Mouse (Mus musculus): ENCODE data around the gene Rusc1. TPM values are rescaled to one million over a fixed set of nuclear protein-coding genes. Genes with fewer than 3 reads are reported as not detected.

The Rusc1 gene
- 9.4 and 16.7 TPM in 2 replicates for polyA plus RNA-seq (2012; ENCODE audit: insufficient read depth, insufficient read length, missing spikeins)

DNA sequence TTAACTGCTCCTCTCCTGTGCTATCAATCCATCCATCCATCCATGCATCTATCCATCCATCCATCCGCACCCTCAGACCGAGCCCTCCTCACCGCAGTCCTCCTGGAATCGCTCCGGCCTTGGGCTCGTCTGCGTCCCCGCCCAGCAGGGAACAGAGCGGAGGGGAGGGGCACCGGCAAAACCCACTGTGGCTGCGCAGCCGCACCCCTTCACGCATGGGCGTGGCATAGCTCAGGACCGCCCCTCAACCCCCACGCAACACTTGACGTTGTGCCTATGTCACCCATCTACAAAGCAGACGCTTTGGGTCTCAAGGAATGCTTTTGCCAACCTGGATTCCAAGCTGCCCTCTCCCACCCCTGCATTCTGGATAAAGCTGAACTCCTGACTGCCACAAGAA lies at the start of gene Rusc1:
TSS of gene Rusc1 (minus strand) at position 137 of the 400 bp plus-strand sequence.
- no peak within 1 kb of the TSS for H3K27ac ChIP-seq (replicated peaks; ENCODE audit: low read depth, low read length)
- H3K4me3 ChIP-seq (ENCODE audit: insufficient read depth, low read depth, low read length): peak within 1 kb of the TSS; percentile 25; the same call in 1 of the 2 replicates
- peaks cover 3% of the 10 kb centered on the region; the same call in 1 of the 2 replicates for H3K4me1 ChIP-seq (ENCODE audit: control insufficient read depth, insufficient read depth, insufficient read length, low read length)

DNA sequence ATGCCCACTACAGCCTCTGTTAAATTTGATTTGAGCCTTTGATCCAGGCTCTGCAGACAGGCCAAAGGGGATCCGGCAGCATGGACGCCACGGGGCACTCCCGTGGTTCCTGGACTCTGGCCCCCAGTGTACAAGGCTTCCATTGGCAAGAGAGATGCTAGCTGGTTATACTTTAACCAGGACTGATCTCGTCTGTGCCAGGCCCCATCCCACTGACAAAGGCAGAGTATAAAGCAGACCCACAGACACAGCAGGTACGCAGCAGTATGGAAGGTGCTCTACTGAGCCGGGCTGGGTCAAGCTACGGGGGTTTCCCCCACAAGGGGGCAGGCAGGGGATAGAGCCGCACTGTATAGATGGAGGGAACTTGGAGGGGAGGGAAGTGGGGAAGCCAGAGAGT lies 43.3 kb upstream of the Rusc1 start:
- Histone ChIP-seq H3K4me3 (ENCODE audit: insufficient read depth, low read depth, low read length) (no peak overlapping the region), H3K4me1 (ENCODE audit: control insufficient read depth, insufficient read depth, insufficient read length, low read length) (no peaks in the 10 kb centered on the region), H3K27ac (replicated peaks; ENCODE audit: low read depth, low read length) (no peak overlapping the region)

DNA sequence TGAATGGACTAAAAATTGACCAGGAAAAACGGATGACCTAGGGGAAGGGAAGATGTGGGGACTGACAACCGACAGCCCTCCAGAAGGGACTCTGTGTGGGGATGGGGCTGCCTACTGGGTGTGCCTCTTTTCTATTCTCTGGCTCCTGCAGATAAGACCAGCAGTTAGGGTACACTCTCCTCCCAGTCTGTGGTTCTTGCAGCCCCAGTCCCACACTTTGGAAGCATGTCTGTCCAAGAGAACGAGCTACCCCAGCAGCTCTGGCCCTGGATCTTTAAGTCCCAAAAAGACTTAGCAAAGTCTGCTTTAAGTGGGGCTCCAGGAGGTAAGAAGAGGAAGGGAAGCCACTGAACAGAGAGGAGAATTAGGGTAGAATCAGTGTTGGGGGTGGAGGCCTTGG lies 42.8 kb upstream of the Rusc1 start, which contains the start of gene Pklr:
TSS of gene Pklr (plus strand) at position 185 of the 400 bp plus-strand sequence.
- H3K4me3 ChIP-seq (ENCODE audit: insufficient read depth, low read depth, low read length): no peak within 1 kb of the TSS
- H3K27ac ChIP-seq (replicated peaks; ENCODE audit: low read depth, low read length): no peak within 1 kb of the TSS
- H3K4me1 ChIP-seq (ENCODE audit: control insufficient read depth, insufficient read depth, insufficient read length, low read length): no peaks in the 10 kb centered on the region

DNA sequence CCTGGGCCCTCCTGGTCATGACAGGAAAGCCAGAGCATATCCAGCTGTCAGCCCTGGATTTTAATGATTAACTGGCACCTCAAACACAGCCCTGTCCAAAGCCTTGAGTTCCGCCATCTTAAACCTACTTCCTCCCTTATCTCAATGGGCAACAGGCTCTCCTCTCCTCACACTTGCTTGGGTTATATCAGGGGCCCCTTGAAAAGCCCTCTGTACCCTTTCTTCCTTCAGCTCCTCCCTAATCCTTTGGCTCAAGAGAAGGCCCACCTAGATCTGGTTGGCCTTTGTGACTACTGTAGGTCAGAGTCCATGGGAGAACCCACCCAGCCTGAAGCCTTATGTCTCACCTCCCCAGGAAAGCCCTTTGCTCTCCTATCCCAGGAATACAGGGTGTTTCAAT lies 40.6 kb upstream of the Rusc1 start:
- Histone ChIP-seq H3K4me3 (ENCODE audit: insufficient read depth, low read depth, low read length) (no peak overlapping the region), H3K4me1 (ENCODE audit: control insufficient read depth, insufficient read depth, insufficient read length, low read length) (no peaks in the 10 kb centered on the region), H3K27ac (replicated peaks; ENCODE audit: low read depth, low read length) (no peak overlapping the region)

DNA sequence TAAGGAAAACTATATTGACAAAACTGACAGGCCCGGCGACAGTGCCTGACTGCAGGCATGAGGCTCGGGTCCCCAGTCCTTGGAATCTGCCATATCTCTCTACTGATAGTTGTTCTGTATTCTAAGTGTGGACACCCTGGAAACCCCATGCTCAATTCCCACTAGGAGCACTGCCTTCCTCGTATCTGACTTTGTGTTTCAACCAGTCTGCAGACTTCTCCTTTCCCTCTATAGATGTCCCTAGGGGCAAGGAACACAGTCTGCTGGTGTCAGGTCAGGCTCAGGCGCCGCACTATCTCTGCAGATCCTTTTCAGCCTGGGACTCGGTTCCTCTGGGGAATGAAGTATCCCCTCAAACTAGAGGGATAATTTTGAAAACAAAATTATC lies 39.9 kb upstream of the Rusc1 start:
- H3K27ac ChIP-seq (replicated peaks; ENCODE audit: low read depth, low read length): no peak overlapping the region
- no peak overlapping the region for H3K4me3 ChIP-seq (ENCODE audit: insufficient read depth, low read depth, low read length)
- no peaks in the 10 kb centered on the region for H3K4me1 ChIP-seq (ENCODE audit: control insufficient read depth, insufficient read depth, insufficient read length, low read length)

DNA sequence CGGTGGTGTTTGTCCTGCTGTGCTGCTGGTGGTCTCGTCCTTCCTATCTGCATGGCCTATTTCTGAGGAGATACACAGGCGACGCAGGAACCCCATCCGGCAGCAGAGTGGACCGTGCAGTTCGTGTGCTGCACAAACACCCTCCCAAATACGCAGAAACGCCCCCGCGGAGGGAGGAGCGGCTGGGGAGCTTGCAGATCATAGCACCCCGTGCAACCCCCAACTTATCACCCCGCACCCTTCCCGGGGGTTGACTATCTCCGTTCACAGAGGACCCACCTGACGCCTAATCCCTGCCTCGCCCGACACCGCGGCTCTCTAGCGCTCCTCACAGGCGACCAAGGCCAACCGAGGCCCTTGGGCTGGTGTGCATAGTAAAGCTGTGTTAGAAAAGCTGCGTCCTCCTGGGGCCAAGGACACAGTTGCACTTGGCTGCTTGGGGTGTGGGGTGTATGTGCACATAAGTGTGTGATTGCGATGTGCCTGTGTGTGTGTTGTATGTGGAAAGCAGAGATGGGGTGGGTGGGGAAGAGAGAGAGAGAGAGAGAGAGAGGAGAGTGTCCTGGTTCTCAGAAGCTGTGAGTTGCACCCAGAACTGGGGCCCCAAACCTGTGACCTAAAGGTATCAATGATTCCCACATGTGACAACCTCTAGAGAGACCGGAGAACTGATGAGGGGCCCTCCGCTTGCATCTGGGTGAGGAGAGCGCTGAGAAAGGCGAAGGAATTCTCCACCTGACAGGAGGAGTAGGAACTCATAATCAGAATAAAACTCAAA lies 39.4 kb upstream of the Rusc1 start:
- no peaks in the 10 kb centered on the region for H3K4me1 ChIP-seq (ENCODE audit: control insufficient read depth, insufficient read depth, insufficient read length, low read length)
- 0 out of 2 replicates have a peak overlapping the region, but pooled peaks have one; percentile 12 for H3K4me3 ChIP-seq (ENCODE audit: insufficient read depth, low read depth, low read length)
- no peak overlapping the region for H3K27ac ChIP-seq (replicated peaks; ENCODE audit: low read depth, low read length)

DNA sequence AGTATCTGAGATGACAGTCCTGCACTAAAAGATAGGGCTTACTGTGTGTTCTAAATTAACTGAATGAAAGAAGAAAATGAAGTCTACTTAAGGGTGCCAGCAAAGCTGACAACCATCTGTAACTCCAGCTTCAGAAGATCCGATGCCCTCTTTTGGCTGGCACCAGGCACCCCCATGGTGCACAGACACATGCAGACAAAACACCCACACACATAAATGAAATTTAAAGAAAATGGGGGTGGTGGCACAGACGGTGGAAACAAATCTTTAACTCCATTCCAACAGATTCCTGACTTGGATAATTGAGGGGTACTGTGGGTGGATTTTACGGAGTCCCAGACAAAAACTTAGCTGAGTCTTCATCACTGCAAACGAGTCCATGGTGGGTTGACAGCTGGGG lies 38.7 kb upstream of the Rusc1 start:
- H3K4me3 ChIP-seq (ENCODE audit: insufficient read depth, low read depth, low read length): no peak overlapping the region
- no peaks in the 10 kb centered on the region for H3K4me1 ChIP-seq (ENCODE audit: control insufficient read depth, insufficient read depth, insufficient read length, low read length)
- H3K27ac ChIP-seq (replicated peaks; ENCODE audit: low read depth, low read length): no peak overlapping the region

DNA sequence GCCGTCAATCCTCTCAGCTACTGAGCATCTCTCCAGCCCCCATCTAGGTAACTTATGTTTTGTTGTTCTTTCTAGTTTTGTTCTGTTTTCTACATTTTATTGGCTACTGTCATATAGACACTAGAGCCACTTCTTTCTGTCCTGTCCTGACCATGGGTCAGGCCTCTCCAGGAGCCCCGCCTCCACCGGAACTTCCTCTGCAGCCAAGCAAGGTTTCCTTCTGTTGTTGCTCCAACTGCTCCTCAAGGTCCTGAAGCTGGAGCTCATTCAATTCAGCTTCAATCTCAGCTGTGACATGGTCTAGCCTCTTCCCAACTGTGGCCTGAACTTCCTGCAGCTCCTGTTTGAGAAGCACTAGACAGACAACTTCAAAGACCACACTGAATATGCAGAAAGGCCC lies 36.8 kb upstream of the Rusc1 start:
- no peak overlapping the region for H3K27ac ChIP-seq (replicated peaks; ENCODE audit: low read depth, low read length)
- no peaks in the 10 kb centered on the region for H3K4me1 ChIP-seq (ENCODE audit: control insufficient read depth, insufficient read depth, insufficient read length, low read length)
- H3K4me3 ChIP-seq (ENCODE audit: insufficient read depth, low read depth, low read length): no peak overlapping the region

DNA sequence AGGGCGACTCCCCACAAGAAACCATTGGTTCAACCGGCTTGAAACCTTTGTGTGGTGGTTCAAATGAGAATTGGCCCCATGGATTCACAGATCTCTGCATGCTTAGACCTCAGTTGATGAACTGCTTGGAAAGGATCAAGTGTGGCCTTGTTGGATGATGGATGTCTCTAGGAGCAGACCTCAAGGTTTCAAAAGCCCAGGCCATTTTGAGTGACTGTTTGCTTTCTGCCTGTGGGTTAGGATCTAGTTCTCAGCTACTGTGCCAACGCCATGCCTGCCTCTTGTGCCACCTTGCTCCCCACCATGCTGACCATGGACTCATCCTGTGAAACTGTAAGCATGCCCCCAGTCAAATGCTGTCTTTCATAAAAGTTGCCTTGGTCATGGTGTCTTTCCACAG lies 32.9 kb upstream of the Rusc1 start:
- Histone ChIP-seq H3K4me3 (ENCODE audit: insufficient read depth, low read depth, low read length) (no peak overlapping the region), H3K4me1 (ENCODE audit: control insufficient read depth, insufficient read depth, insufficient read length, low read length) (peaks cover 5% of the 10 kb centered on the region; the same call in 1 of the 2 replicates), H3K27ac (replicated peaks; ENCODE audit: low read depth, low read length) (no peak overlapping the region)

DNA sequence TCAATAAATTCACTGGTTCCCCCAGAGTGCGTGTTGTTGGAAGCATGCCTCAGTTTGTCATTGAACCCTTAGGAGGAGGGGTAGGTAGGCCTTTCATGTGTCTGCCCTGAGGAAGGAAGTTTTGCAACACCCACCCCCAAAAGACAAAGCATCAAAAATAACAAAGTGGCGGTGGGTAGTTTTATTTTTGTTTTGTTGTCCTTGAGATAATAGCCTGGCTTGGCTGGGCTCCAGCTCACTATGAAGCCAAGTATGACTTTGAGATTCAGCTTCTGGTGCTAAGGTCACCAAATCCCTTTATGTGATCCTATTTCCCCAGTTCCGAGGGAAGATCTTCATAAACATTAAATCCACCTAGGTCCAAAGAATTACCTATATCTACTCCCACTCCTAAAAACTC lies 31.1 kb upstream of the Rusc1 start:
- Histone ChIP-seq H3K27ac (replicated peaks; ENCODE audit: low read depth, low read length) (no peak overlapping the region), H3K4me3 (ENCODE audit: insufficient read depth, low read depth, low read length) (no peak overlapping the region), H3K4me1 (ENCODE audit: control insufficient read depth, insufficient read depth, insufficient read length, low read length) (peaks cover 5% of the 10 kb centered on the region; the same call in 1 of the 2 replicates)

DNA sequence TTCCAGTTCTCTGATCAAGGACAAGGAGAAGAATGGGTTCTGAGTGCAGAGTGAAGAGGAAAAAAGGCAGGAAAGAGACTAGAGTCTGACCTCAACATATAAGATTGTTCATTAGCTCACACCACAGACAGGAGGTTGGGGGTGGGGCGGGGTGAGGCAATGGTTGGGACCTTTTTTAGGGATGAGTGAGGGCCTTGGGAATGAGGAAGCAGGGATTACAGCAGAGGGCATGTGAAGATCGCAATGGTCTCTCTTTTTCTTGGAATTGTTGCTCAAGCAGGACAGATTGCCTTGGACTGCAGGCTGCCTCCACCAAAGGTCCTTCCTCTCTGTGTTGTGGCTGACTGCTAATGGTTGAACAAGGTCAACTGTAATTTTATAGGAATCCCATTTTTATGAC lies 30.2 kb upstream of the Rusc1 start:
- peaks cover 5% of the 10 kb centered on the region; the same call in 1 of the 2 replicates for H3K4me1 ChIP-seq (ENCODE audit: control insufficient read depth, insufficient read depth, insufficient read length, low read length)
- H3K4me3 ChIP-seq (ENCODE audit: insufficient read depth, low read depth, low read length): no peak overlapping the region
- no peak overlapping the region for H3K27ac ChIP-seq (replicated peaks; ENCODE audit: low read depth, low read length)

DNA sequence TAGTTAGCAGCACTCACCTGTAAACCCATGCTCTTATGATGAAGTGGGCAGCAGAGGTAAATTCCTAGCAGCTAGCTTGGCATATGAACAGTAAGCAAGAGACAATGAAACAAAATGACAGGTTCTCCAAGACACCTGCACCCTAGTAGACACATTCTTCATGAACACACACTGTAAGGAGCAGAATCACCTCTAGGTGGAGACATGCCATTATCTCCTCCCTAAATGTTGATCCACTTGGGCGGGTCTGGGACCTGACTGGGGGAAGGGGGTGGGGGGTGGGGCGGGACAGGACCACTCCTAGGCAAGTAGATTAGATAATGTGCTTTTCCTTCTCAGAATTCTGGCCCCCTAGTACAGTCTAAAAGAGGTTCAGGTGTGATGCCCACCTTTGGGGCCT lies 22.4 kb upstream of the Rusc1 start:
- no peak overlapping the region for H3K4me3 ChIP-seq (ENCODE audit: insufficient read depth, low read depth, low read length)
- no peak overlapping the region for H3K27ac ChIP-seq (replicated peaks; ENCODE audit: low read depth, low read length)
- H3K4me1 ChIP-seq (ENCODE audit: control insufficient read depth, insufficient read depth, insufficient read length, low read length): no peaks in the 10 kb centered on the region

DNA sequence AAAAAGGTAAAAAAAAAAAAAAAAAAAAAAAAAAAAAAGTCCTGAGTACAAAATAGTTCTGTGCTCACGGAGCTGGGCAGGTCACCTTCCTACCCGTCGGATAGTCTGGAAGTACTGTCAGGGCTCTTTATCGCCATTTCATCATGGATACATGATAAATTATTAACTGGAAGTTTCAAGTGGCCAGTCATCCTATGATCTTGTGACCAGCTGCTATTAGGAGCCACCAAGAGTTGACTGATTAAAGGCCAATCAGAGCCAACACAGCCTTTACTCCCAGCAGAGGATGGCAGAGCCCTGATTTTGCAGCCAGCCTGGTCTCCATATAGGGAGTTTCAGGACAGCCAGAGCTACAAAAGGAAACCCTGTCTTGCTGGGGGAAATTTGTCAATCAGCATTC lies 19.9 kb upstream of the Rusc1 start:
- Histone ChIP-seq H3K4me3 (ENCODE audit: insufficient read depth, low read depth, low read length) (no peak overlapping the region), H3K4me1 (ENCODE audit: control insufficient read depth, insufficient read depth, insufficient read length, low read length) (no peaks in the 10 kb centered on the region), H3K27ac (replicated peaks; ENCODE audit: low read depth, low read length) (no peak overlapping the region)

DNA sequence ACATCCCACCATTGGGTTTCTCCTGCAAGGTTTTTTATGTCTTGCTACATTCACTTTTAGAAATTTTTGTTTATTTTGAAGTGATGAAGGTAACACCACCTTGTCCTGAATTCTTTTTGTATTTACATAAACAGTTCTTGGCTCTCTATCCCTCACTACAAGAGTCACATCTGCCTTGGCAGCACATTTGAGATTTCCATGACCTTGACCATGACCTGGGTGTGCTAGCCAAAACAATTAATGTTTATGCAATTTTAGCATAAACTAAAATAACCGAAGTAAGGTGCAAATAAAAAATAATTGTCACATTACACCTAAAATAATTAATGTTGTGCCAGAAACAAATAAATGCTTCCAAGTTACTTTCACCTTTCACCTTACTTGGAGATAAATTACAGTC lies 15.0 kb upstream of the Rusc1 start:
- Histone ChIP-seq H3K4me1 (ENCODE audit: control insufficient read depth, insufficient read depth, insufficient read length, low read length) (no peaks in the 10 kb centered on the region), H3K4me3 (ENCODE audit: insufficient read depth, low read depth, low read length) (no peak overlapping the region), H3K27ac (replicated peaks; ENCODE audit: low read depth, low read length) (no peak overlapping the region)

DNA sequence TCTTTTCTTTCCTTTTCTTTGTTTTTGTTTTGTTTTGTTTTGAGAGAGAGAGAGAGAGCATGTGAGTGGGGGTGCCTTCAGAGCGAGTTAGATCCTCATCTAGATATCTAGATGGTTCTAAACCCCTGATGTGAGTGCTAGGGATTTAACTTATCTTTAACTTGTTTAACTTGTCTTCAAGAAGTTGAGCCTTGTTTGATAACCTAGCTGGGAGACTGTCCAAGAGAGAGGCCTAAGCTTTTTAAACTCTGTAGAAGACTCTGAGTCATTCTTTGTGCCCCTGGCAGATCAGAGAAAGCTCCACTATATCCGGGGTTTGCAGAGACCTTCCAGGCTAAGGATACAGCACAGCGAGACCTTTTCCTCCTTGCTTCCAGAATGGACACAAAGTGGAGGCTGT lies 14.4 kb upstream of the Rusc1 start:
- H3K27ac ChIP-seq (replicated peaks; ENCODE audit: low read depth, low read length): no peak overlapping the region
- no peaks in the 10 kb centered on the region for H3K4me1 ChIP-seq (ENCODE audit: control insufficient read depth, insufficient read depth, insufficient read length, low read length)
- H3K4me3 ChIP-seq (ENCODE audit: insufficient read depth, low read depth, low read length): no peak overlapping the region

DNA sequence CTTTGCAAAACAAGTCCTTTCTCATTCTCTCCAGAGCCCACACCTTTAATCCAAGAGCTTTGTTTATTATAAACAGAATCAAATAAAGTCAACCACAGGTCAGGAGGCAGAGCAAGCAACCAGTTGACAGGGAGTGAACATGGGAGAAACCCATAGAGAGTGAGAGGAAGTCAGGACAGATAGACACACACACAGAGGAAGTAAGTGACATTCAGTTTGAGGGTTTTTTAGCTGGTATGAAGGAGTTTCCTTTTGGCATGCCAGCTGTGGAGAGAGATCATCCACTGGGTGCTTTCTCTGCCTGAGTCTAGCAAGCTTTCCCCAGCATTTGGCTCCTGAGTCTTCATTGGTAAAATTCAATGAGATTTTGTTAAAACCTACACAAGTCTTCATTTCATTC lies 13.8 kb upstream of the Rusc1 start:
- H3K4me1 ChIP-seq (ENCODE audit: control insufficient read depth, insufficient read depth, insufficient read length, low read length): no peaks in the 10 kb centered on the region
- H3K27ac ChIP-seq (replicated peaks; ENCODE audit: low read depth, low read length): no peak overlapping the region
- H3K4me3 ChIP-seq (ENCODE audit: insufficient read depth, low read depth, low read length): no peak overlapping the region
